Mouse (Mus musculus) embryonic facial prominence, embryonic 11.5 days (tissue): ENCODE measurements around the gene Frmd4a. TPM values are rescaled to one million over a fixed set of nuclear protein-coding genes. Genes with fewer than 3 reads are reported as not detected.

Experiments
- ATAC-seq: fragments of 200-750 bp; cut with Nextera tagmentation; replicated peaks from 2 replicates; pipeline ENCODE4 v1.8.0; 2017; ENCODE audit warnings: low read depth; ENCODE audit not compliant: insufficient number of reproducible peaks, low FRiP score, low TSS enrichment
- DNase-seq: peaks from one replicate; pipeline ENCODE4 v3.0.0-alpha.2; 2015; ENCODE audit warnings: low spot score
- H3K27ac ChIP-seq: fragments of 300-500 bp; sonication (generic); replicated peaks from 2 replicates; pipeline ENCODE4 v1.5.1; 2014; ENCODE audit warnings: mild to moderate bottlenecking, low read depth, low read length, control low read depth
- H3K27me3 ChIP-seq: fragments of 300-500 bp; sonication (generic); 2 replicates; pipeline ENCODE4 v1.6.1; 2014; ENCODE audit warnings: mild to moderate bottlenecking, low read length, moderate library complexity, mixed read lengths; ENCODE audit not compliant: control insufficient read depth, insufficient read depth
- H3K36me3 ChIP-seq: fragments of 300-500 bp; sonication (generic); replicated peaks from 2 replicates; pipeline ENCODE4 v1.6.1; 2014; ENCODE audit warnings: low read depth, mild to moderate bottlenecking, low read length, moderate library complexity, mixed read lengths; ENCODE audit not compliant: control insufficient read depth, insufficient read depth
- H3K4me1 ChIP-seq: fragments of 300-500 bp; sonication (generic); 2 replicates; pipeline ENCODE4 v1.6.1; 2014; ENCODE audit warnings: low read length, mixed read lengths; ENCODE audit not compliant: control insufficient read depth, insufficient read depth
- H3K4me2 ChIP-seq: fragments of 300-500 bp; sonication (generic); 2 replicates; pipeline ENCODE4 v1.6.1; 2014; ENCODE audit warnings: low read depth, mild to moderate bottlenecking, control low read depth, low read length, moderate library complexity
- H3K4me3 ChIP-seq: fragments of 300-500 bp; sonication (generic); 2 replicates; pipeline ENCODE4 v1.5.1; 2014; ENCODE audit warnings: low read depth, low read length, control low read depth
- H3K9ac ChIP-seq: fragments of 300-500 bp; sonication (generic); replicated peaks from 2 replicates; pipeline ENCODE4 v1.6.1; 2014; ENCODE audit warnings: mild to moderate bottlenecking, control low read depth, low read length
- H3K9me3 ChIP-seq: fragments of 300-500 bp; sonication (generic); replicated peaks from 2 replicates; pipeline ENCODE4 v1.6.1; 2016; ENCODE audit warnings: mild to moderate bottlenecking, low read length, inconsistent platforms, mixed read lengths; ENCODE audit not compliant: control insufficient read depth
- WGBS: fragments of 180-500 bp; shearing (Covaris S2); extraction: QIAGEN DNeasy Blood & Tissue Kit; methylation state at CpG from one replicate; pipeline ENCODE4 v1.1.7; 2014; 5-methylcytosine and 5-hydroxymethylcytosine counted together
- polyA plus RNA-seq: library from polyadenylated mRNA; unstranded; fragments of >200 nt; fragmentation: Nextera tagmentation; extraction: Ambion mirVana; gene quantifications from 2 replicates; pipeline ENCODE4 v1.2.1, GENCODE M21; 2014

Frmd4a gene
- polyA plus RNA-seq, 1 experiment from 2014 or later: 38.5 TPM

DNA sequence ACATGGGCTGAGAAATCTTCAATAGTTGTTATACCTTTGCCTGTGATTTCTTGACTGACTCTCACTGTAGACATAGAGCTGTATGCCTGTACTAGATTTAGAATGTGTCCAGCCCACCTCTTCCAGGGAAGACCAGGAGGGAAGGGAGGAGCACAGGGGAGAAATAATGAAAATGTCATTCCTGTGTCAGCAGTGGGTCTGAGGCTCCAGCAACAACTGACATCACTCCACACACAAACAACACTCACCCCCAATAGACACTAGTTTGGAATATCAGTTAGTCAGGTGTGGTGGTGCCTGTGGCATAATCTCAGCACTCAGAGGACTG lies 82.2 kb downstream of the Frmd4a start:
- Histone ChIP-seq H3K36me3 (no peaks in the 10 kb centered on the region), H3K4me3 (no peak overlapping the region), H3K27ac (no peak overlapping the region), H3K9me3 (no peaks in the 10 kb centered on the region), H3K4me1 (no peaks in the 10 kb centered on the region), H3K9ac (no peak overlapping the region), H3K27me3 (no peaks in the 10 kb centered on the region), H3K4me2 (no peak overlapping the region)
- DNase-seq: no peak
- ATAC-seq: no peak

DNA sequence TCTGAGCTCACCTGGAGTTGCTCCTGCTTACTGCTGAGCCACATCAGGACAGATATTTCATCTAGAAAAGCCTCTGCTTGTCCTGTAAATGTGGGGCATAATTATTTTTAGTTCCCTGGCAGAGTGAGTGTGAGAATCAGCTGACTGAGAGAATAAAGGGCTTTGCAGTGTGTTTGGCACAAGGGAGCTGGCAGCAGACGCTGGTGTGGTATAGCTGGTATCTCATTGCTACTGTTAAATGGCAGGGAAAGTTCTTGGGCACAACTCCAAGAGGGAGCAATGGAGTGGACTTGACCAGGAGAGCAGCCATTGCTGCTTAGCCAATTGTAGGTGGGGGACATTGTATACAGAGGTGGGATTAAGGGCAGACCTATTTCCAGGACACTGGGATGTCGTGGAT lies 83.9 kb downstream of the Frmd4a start:
- DNase-seq (no peak), ATAC-seq (no peak)
- H3K4me1 ChIP-seq: no peaks in the 10 kb centered on the region
- H3K27ac ChIP-seq: no peak overlapping the region
- 78% methylated on average over 2 of the region's 2 CpGs for WGBS
- no peak overlapping the region for H3K4me2 ChIP-seq
- H3K27me3 ChIP-seq: no peaks in the 10 kb centered on the region
- H3K4me3 ChIP-seq: no peak overlapping the region
- H3K36me3 ChIP-seq: no peaks in the 10 kb centered on the region
- no peaks in the 10 kb centered on the region for H3K9me3 ChIP-seq
- no peak overlapping the region for H3K9ac ChIP-seq

- 83% methylated on average over 7 of the region's 7 CpGs for WGBS
- H3K4me1 ChIP-seq: no peaks in the 10 kb centered on the region
- ATAC-seq (no peak), DNase-seq (no peak)
- no peak overlapping the region for H3K4me2 ChIP-seq
- H3K9ac ChIP-seq: no peak overlapping the region
- no peak overlapping the region for H3K4me3 ChIP-seq
- no peaks in the 10 kb centered on the region for H3K36me3 ChIP-seq
- no peak overlapping the region for H3K27ac ChIP-seq
- H3K27me3 ChIP-seq: no peaks in the 10 kb centered on the region
- H3K9me3 ChIP-seq: no peaks in the 10 kb centered on the region
These were observed 95.9 kb downstream of the Frmd4a start for GRCm38 (mm10) chr2:4113303-4113920.

GRCm38 (mm10) chr2:4119678-4120458 lies 102.4 kb downstream of the Frmd4a start:
- ATAC-seq: no peak
- H3K27me3 ChIP-seq: no peaks in the 10 kb centered on the region
- WGBS: 38% methylated on average over 9 of the region's 9 CpGs
- no peaks in the 10 kb centered on the region for H3K9me3 ChIP-seq
- DNase-seq: no peak
- H3K4me3 ChIP-seq: no peak overlapping the region
- no peaks in the 10 kb centered on the region for H3K36me3 ChIP-seq
- no peak overlapping the region for H3K9ac ChIP-seq
- H3K4me1 ChIP-seq: no peaks in the 10 kb centered on the region
- no peak overlapping the region for H3K4me2 ChIP-seq
- no peak overlapping the region for H3K27ac ChIP-seq

GRCm38 (mm10) chr2:4131216-4131615 lies 113.7 kb downstream of the Frmd4a start:
- no peaks in the 10 kb centered on the region for H3K9me3 ChIP-seq
- no peaks in the 10 kb centered on the region for H3K4me1 ChIP-seq
- H3K4me3 ChIP-seq: no peak overlapping the region
- WGBS: 91% methylated on average over 4 of the region's 4 CpGs
- DNase-seq (no peak), ATAC-seq (no peak)
- H3K27me3 ChIP-seq: no peaks in the 10 kb centered on the region
- no peak overlapping the region for H3K27ac ChIP-seq
- H3K4me2 ChIP-seq: no peak overlapping the region
- no peaks in the 10 kb centered on the region for H3K36me3 ChIP-seq
- H3K9ac ChIP-seq: no peak overlapping the region

DNA sequence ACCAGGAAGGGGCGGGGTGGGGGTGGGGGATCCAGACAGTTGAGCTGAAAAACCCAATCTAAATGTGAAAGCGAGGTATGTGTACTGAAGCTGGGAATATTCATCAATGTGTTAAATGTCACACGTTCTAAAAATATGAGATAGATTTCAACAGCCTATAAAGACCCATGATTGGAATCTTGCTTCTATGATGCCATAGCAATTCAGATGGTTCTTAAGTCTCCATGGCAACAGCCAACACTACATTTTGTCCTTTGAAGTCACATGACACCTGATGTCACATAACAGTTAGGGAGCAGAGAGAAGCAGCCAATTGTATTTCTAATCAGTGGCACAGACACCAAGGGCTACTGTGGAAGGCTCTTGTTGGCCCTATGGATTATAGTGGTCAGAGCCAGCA lies 120.0 kb downstream of the Frmd4a start:
- no peak for DNase-seq
- Histone ChIP-seq H3K36me3 (no peaks in the 10 kb centered on the region), H3K4me3 (no peak overlapping the region), H3K27ac (no peak overlapping the region), H3K9me3 (no peaks in the 10 kb centered on the region), H3K9ac (no peak overlapping the region), H3K4me1 (no peaks in the 10 kb centered on the region), H3K27me3 (no peaks in the 10 kb centered on the region), H3K4me2 (no peak overlapping the region)
- ATAC-seq: no peak
- WGBS: 83% methylated on average over 3 of the region's 3 CpGs

DNA sequence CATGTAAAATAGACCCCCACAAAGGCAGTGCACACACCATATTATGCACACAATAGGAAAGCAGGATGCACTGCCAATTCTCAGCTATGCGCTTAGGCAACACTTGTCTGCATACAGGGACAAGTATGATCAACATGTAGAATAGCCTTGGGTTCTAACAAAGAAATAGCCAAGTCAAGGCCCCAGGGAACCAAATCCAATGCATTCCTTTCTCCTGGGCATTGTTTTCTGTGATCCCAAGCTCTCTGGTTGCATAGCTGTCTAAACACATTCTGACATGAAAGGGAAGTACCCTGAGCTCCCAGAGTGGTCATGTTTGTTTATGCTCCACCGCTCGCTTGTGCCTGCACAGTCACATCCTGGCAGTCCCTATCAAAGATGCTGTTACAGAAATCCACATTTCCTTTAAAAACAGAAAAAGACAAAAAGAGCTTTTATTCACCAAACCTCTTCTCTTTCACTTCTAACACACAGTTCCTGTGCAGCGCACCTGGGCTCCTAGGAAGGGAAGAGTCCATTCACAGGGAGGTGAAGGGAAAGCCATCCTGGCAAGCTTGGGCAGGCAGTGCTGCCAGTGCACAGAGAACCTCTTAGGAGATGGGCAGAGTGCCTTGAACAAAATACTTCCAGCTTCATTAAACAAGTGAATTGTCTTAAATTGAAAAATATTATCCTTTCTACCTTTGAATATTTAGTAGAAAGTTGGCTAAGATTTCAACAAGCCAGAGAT lies 124.9 kb downstream of the Frmd4a start:
- ATAC-seq (no peak), DNase-seq (peak; percentile 41)
- Histone ChIP-seq H3K27me3 (no peaks in the 10 kb centered on the region), H3K4me3 (no peak overlapping the region), H3K4me1 (no peaks in the 10 kb centered on the region), H3K36me3 (no peaks in the 10 kb centered on the region), H3K27ac (no peak overlapping the region), H3K9ac (no peak overlapping the region), H3K9me3 (no peaks in the 10 kb centered on the region), H3K4me2 (no peak overlapping the region)
- WGBS: 44% methylated on average over 4 of the region's 4 CpGs

- H3K4me3 ChIP-seq: no peak overlapping the region
- H3K27me3 ChIP-seq: no peaks in the 10 kb centered on the region
- H3K36me3 ChIP-seq: no peaks in the 10 kb centered on the region
- H3K9me3 ChIP-seq: no peaks in the 10 kb centered on the region
- H3K4me1 ChIP-seq: no peaks in the 10 kb centered on the region
- no peak overlapping the region for H3K4me2 ChIP-seq
- 87% methylated on average over 4 of the region's 4 CpGs for WGBS
- ATAC-seq (no peak), DNase-seq (no peak)
- H3K27ac ChIP-seq: no peak overlapping the region
- H3K9ac ChIP-seq: no peak overlapping the region
These were observed 126.9 kb downstream of the Frmd4a start for GRCm38 (mm10) chr2:4144424-4144823.
